8 mouse cellular contexts compared by ENCODE assay signal in the genomic region with DNA sequence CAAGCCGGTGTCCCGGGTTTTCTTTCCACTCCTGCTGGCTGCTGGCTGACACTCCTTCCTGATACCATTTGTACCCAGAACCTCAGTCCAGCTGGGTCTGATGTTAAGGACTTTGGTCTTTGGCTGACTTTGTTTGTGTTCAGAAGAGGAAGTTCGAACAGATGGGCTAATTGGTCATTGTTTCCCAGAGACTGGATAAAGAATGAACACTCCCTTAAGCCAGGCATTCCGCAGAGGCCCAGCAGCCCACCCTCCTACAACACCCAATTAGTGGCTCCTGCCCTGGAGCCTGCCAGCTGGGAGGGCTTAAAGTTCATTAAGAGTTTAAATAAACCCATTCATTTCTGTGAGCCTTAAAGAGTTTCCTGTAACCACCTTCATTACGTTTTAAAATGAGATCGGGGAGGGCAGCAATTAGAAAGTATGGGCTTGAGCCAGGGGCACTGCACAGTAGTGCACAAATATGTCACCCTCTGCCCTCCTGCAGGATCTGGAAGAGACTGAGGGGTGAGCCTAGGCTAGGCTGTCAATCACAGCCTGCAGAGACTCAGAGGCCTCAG.
DNase-seq lines count a peak whose midpoint lies in the region; ATAC-seq lines count a peak whose summit lies in the region.

No protein-coding gene starts in this region.

- no peak overlapping the region for H3K4me3 ChIP-seq in embryonic facial prominence, embryonic 14.5 days (ENCODE audit: low read depth, low read length)
- H3K4me3 ChIP-seq in intestine, embryonic 16.5 days (ENCODE audit: low read length): no peak overlapping the region

- H3K36me3 ChIP-seq in embryonic facial prominence, embryonic 14.5 days (ENCODE audit: control insufficient read depth, insufficient read depth, low read length): no peaks in the 10 kb centered on the region
- H3K36me3 ChIP-seq in intestine, embryonic 16.5 days (ENCODE audit: control insufficient read depth, insufficient read depth, low read length): no peaks in the 10 kb centered on the region

- no peak overlapping the region for H3K9ac ChIP-seq in embryonic facial prominence, embryonic 14.5 days (ENCODE audit: low read depth, low read length)
- H3K9ac ChIP-seq in intestine, embryonic 16.5 days (ENCODE audit: low read depth, low read length): no peak overlapping the region

- 14% methylated on average over 6 of the region's 6 CpGs for WGBS in embryonic facial prominence, embryonic 14.5 days
- 20% methylated on average over 6 of the region's 6 CpGs for WGBS in intestine, embryonic 16.5 days

- peak; percentile 88 for ATAC-seq in embryonic facial prominence, embryonic 14.5 days (ENCODE audit: low read depth)
- peak; percentile 75 for ATAC-seq in intestine, embryonic 16.5 days
- ATAC-seq in inflammation-experienced regulatory T-cells, adult 6 months: no peak

- no peaks in the 10 kb centered on the region; the same call in 1 of the 2 replicates for H3K27me3 ChIP-seq in embryonic facial prominence, embryonic 14.5 days (replicated peaks; ENCODE audit: control insufficient read depth, insufficient read depth, low read length)
- H3K27me3 ChIP-seq in intestine, embryonic 16.5 days (replicated peaks; ENCODE audit: control insufficient read depth, insufficient read depth, low read length): no peaks in the 10 kb centered on the region

- peak; percentile 10 for DNase-seq in kidney, adult 9 months
- DNase-seq in kidney, adult 18-20 months: no peak
- DNase-seq in embryonic facial prominence, embryonic 14.5 days (ENCODE audit: low spot score): peak; percentile 87
- peak; percentile 87 for DNase-seq in retina, embryonic 14.5 days (ENCODE audit: low spot score)
- no peak for DNase-seq in adrenal gland, postnatal 25 days
- no peak for DNase-seq in spleen, adult 12 weeks (ENCODE audit: low spot score)

- H3K9me3 ChIP-seq in embryonic facial prominence, embryonic 14.5 days (ENCODE audit: control insufficient read depth, low read length): no peaks in the 10 kb centered on the region
- H3K9me3 ChIP-seq in intestine, embryonic 16.5 days (ENCODE audit: control insufficient read depth, low read length): no peaks in the 10 kb centered on the region

- no peak overlapping the region for H3K4me2 ChIP-seq in embryonic facial prominence, embryonic 14.5 days (ENCODE audit: low read depth, low read length)
- H3K4me2 ChIP-seq in intestine, embryonic 16.5 days (ENCODE audit: low read depth, low read length): no peak overlapping the region

- no peak overlapping the region for H3K27ac ChIP-seq in embryonic facial prominence, embryonic 14.5 days (replicated peaks; ENCODE audit: low read depth, low read length)
- peak overlapping the region; percentile 64; the same call in 1 of the 2 replicates for H3K27ac ChIP-seq in intestine, embryonic 16.5 days (ENCODE audit: low read length)

- H3K4me1 ChIP-seq in embryonic facial prominence, embryonic 14.5 days (ENCODE audit: control insufficient read depth, insufficient read depth, low read length): peaks cover 10% of the 10 kb centered on the region; the same call in 1 of the 2 replicates
- peaks cover 26% of the 10 kb centered on the region for H3K4me1 ChIP-seq in intestine, embryonic 16.5 days (ENCODE audit: control insufficient read depth, insufficient read depth, low read length)

Comparison
In these comparisons a context has a peak if more than half of its experiments do, and no peak if none do; other contexts are left out.
1. DNase-seq: peak in kidney, adult 9 months (single experiment), embryonic facial prominence, embryonic 14.5 days (single experiment) and retina, embryonic 14.5 days (single experiment); none in kidney, adult 18-20 months (single experiment), adrenal gland, postnatal 25 days (single experiment) and spleen, adult 12 weeks (single experiment).